Mouse (Mus musculus): ENCODE data around the gene Ptbp1.

DNA sequence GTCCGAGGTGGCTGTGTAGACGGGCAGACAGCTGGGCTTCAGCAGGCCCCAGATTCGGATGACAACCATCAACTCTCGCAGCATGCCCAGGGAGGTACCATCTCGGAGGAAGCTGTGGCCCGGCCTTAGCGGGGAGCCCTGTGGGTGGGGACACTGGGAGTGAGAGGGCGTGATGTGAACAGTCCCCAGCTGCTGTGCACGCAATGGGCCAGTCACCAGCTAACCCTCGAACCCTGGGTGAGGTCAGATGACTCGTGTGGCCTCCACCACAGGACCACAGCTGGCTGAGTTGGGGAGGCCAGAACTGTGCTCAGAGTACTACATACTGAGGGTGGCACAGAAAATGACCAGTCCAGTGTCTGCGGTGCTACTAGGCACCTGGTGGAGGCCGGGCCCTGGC lies 42.6 kb downstream of the Ptbp1 start:
- TF ChIP-seq CTCF (IDR thresholded peaks at IDR 0.05; ENCODE audit: extremely low read depth, insufficient read length, insufficient replicate concordance, low read depth, low read length) (no peak), POLR2A (IDR thresholded peaks at IDR 0.05; ENCODE audit: low read depth, low read length) (no peak)
